Mouse (Mus musculus) kidney, adult 10 weeks (tissue): Measurements from ENCODE around the gene Olfr1134. TPM values are rescaled to one million over a fixed set of nuclear protein-coding genes. Genes with fewer than 3 reads are reported as not detected.

Source experiments
- polyA plus RNA-seq: library from polyadenylated mRNA; stranded (reverse); fragments of 350-450 nt; fragmentation: Illumina TruSeq; extraction: RNeasy Lipid Tissue Mini Kit (QIAGEN cat#74804); gene quantifications from one replicate; pipeline ENCODE4 v1.2.3, GENCODE M21; 2014; ENCODE audit warnings: low read depth, low replicate concordance

Olfr1134 gene
- not detected for polyA plus RNA-seq

DNA sequence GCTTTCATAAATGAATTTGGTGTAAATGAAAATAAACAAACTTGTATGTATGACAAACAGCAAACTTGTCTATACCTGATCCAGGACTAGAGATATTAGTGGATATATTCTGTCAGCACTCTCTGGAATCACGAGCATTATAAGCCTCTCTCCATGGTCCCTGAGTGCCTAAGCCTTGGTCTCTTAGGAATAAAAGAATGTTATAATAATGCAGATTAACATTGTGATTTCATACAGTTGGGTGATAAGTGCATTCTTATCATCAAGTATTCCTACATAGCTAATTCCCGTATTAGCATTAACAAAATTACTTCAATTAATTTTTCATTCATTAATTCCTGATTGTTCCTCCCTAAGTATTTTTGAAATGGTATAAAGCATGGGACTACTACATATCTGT is at the start of gene Olfr1134:
Gene Olfr1134, minus strand, starts transcription at position 101 of the 400 bp plus-strand sequence.

DNA sequence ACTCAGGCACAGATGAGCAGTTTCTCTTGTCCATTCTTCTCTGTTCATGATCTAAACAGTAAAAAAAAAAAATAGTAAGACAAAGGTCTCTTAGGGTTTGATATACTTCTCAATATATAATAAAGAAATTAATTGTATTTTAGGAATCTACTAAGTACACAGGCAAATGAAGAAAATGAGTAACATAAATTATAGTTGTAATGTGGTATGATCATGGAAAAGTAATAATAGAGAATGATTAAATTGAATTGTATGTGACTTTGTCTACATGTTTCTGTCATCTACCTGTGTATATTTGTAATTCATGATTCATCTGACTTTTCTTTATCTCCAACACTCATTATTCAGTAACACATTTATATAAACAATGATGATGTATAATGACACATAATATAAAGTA is 35.6 kb upstream of the Olfr1134 start, which contains the start of gene Olfr1136:
Gene Olfr1136, minus strand, starts transcription at position 101 of the 400 bp plus-strand sequence.

GRCm38 (mm10) chr2:87673564-87673963 is 15.3 kb upstream of the Olfr1134 start, which contains the start of gene Olfr1135:
Gene Olfr1135 (minus strand): TSS chr2:87673664.

DNA sequence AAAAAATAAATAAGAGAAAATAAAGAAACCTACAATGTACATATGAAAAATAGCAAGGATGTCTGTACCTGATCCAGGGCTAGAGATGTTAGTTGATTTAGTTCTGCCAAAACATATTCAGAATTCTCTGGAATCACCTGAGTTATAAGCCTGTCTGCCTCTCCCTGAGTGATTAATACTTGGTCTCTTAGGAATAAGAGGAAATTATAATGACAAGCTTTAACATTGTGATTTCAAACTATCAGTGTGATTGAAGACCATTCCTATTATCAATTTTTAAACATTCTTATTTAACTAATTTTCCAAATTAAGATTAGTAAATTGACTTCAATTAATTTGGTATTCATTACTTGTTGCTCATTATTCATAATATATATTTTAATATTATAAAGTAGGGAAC is 11.0 kb downstream of the Olfr1134 start, which contains the start of gene Olfr1133:
Gene Olfr1133, minus strand, starts transcription at position 101 of the 400 bp plus-strand sequence.

DNA sequence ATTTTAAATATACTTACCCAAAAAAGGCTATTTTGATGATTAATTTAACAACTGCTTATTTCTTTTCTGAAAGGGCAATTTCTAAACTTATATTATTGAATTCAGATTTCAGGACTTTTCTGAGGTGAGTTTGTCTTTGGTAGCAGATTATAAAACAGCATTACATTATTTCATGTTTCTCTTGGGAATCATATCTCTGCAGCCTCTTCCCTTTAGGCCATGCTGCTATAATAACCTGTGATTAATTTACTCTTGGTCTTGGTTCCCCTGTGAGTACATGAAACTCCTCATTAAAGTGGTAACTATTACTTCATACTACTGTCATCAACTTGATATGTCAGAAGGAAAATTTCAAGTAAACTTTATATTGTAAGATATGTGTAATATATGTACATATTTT is 20.8 kb downstream of the Olfr1134 start, which contains the start of gene Olfr1132:
Gene Olfr1132, minus strand, starts transcription at position 101 of the 400 bp plus-strand sequence.

GRCm38 (mm10) chr2:87626804-87627203 is 31.5 kb downstream of the Olfr1134 start, which contains the start of gene Olfr1131:
Gene Olfr1131 (plus strand): TSS chr2:87627104.

GRCm38 (mm10) chr2:87605912-87606311 is 52.3 kb downstream of the Olfr1134 start, which contains the start of gene Olfr1130:
Gene Olfr1130 (plus strand): TSS chr2:87606212.

Other genes starting within 250 kb of the Olfr1134 start
- not detected for gene Olfr1123, start 241.8 kb downstream of the Olfr1134 start, polyA plus RNA-seq
- gene Olfr1124, start 228.2 kb downstream of the Olfr1134 start, polyA plus RNA-seq, result not detected
- gene Olfr1126, start 204.5 kb downstream of the Olfr1134 start, polyA plus RNA-seq, result not detected
- gene Pramel7, start 161.4 kb downstream of the Olfr1134 start, polyA plus RNA-seq, result not detected
- gene Pramel6, start 151.9 kb downstream of the Olfr1134 start, polyA plus RNA-seq, result not detected
- not detected for gene Olfr153, start 126.7 kb downstream of the Olfr1134 start, polyA plus RNA-seq
- gene Olfr1128, start 112.9 kb downstream of the Olfr1134 start, polyA plus RNA-seq, result not detected
- gene Olfr1129, start 84.6 kb downstream of the Olfr1134 start, polyA plus RNA-seq, result not detected
- not detected for gene Olfr1130, start 52.2 kb downstream of the Olfr1134 start, polyA plus RNA-seq
- gene Olfr1131, start 31.4 kb downstream of the Olfr1134 start, polyA plus RNA-seq, result not detected
- not detected for gene Olfr1132, start 20.9 kb downstream of the Olfr1134 start, polyA plus RNA-seq
- not detected for gene Olfr1133, start 11.1 kb downstream of the Olfr1134 start, polyA plus RNA-seq
- not detected for gene Olfr1135, start 15.2 kb upstream of the Olfr1134 start, polyA plus RNA-seq
- gene Olfr1136, start 35.5 kb upstream of the Olfr1134 start, polyA plus RNA-seq, result not detected
- not detected for gene Olfr1137, start 54.7 kb upstream of the Olfr1134 start, polyA plus RNA-seq
- gene Olfr1138, start 81.5 kb upstream of the Olfr1134 start, polyA plus RNA-seq, result not detected
- not detected for gene Olfr1140, start 85.3 kb upstream of the Olfr1134 start, polyA plus RNA-seq
- not detected for gene Olfr1141, start 95.5 kb upstream of the Olfr1134 start, polyA plus RNA-seq
- not detected for gene Olfr152, start 121.0 kb upstream of the Olfr1134 start, polyA plus RNA-seq
- not detected for gene Olfr1143, start 142.1 kb upstream of the Olfr1134 start, polyA plus RNA-seq
- gene Olfr1145, start 151.4 kb upstream of the Olfr1134 start, polyA plus RNA-seq, result not detected
- gene Olfr1148, start 172.1 kb upstream of the Olfr1134 start, polyA plus RNA-seq, result not detected
- not detected for gene Olfr1150-ps1, start 185.5 kb upstream of the Olfr1134 start, polyA plus RNA-seq
- not detected for gene Olfr1151, start 197.4 kb upstream of the Olfr1134 start, polyA plus RNA-seq
- not detected for gene Olfr1152, start 208.0 kb upstream of the Olfr1134 start, polyA plus RNA-seq
- gene Olfr1153, start 236.5 kb upstream of the Olfr1134 start, polyA plus RNA-seq, result not detected
- gene Olfr1154, start 246.7 kb upstream of the Olfr1134 start, polyA plus RNA-seq, result not detected